Mouse (Mus musculus) neural tube, embryonic 11.5 days (tissue): ENCODE measurements around the gene Wdr90. TPM values are rescaled to one million over a fixed set of nuclear protein-coding genes. Genes with fewer than 3 reads are reported as not detected.
"Not testable (repeated sequence)": the region's sequence is repeated elsewhere in the genome, so short reads cannot be mapped to it uniquely, and the experiment has no call there.

Experiments used
- ATAC-seq: fragments of 200-750 bp; cut with Nextera tagmentation; 2 replicates; pipeline ENCODE4 v1.8.0; 2017; ENCODE audit warnings: moderate number of reproducible peaks, mild to moderate bottlenecking, moderate TSS enrichment, moderate library complexity; ENCODE audit not compliant: insufficient read depth, low FRiP score, low TSS enrichment
- DNase-seq: peaks from one replicate; pipeline ENCODE4 v3.0.0-alpha.2; 2015; ENCODE audit warnings: low spot score
- H3K27ac ChIP-seq: fragments of 300-500 bp; sonication (generic); 2 replicates; pipeline ENCODE4 v1.5.1; 2014; ENCODE audit warnings: low read depth, mild to moderate bottlenecking, low read length
- H3K27me3 ChIP-seq: fragments of 300-500 bp; sonication (generic); 2 replicates; pipeline ENCODE4 v1.6.1; 2014; ENCODE audit warnings: mild to moderate bottlenecking, low read length, mixed read lengths; ENCODE audit not compliant: control insufficient read depth, insufficient read depth
- H3K36me3 ChIP-seq: fragments of 300-500 bp; sonication (generic); 2 replicates; pipeline ENCODE4 v1.6.1; 2014; ENCODE audit warnings: mild to moderate bottlenecking, low read length, moderate library complexity, mixed read lengths; ENCODE audit not compliant: control insufficient read depth, insufficient read depth
- H3K4me1 ChIP-seq: fragments of 300-500 bp; sonication (generic); 2 replicates; pipeline ENCODE4 v1.6.1; 2014; ENCODE audit warnings: low read length, mixed read lengths; ENCODE audit not compliant: control insufficient read depth, insufficient read depth
- H3K4me2 ChIP-seq: fragments of 300-500 bp; sonication (generic); 2 replicates; pipeline ENCODE4 v1.6.1; 2014; ENCODE audit warnings: low read depth, mild to moderate bottlenecking, moderate library complexity
- H3K4me3 ChIP-seq: fragments of 300-500 bp; sonication (generic); 2 replicates; pipeline ENCODE4 v1.5.1; 2014; ENCODE audit warnings: low read depth, low read length
- H3K9ac ChIP-seq: fragments of 300-500 bp; sonication (generic); 2 replicates; pipeline ENCODE4 v1.6.1; 2014; ENCODE audit warnings: mild to moderate bottlenecking, low read length
- H3K9me3 ChIP-seq: fragments of 300-500 bp; sonication (generic); 2 replicates; pipeline ENCODE4 v1.6.1; 2016; ENCODE audit warnings: low read length; ENCODE audit not compliant: control insufficient read depth
- WGBS: fragments of 180-500 bp; shearing (Covaris S2); extraction: QIAGEN DNeasy Blood & Tissue Kit; methylation state at CpG from one replicate; pipeline ENCODE4 v1.1.7; 2014; 5-methylcytosine and 5-hydroxymethylcytosine counted together
- polyA plus RNA-seq: library from polyadenylated mRNA; unstranded; fragments of >200 nt; fragmentation: Nextera tagmentation; extraction: Ambion mirVana; gene quantifications from 2 replicates; pipeline ENCODE4 v1.2.1, GENCODE M21; 2014

Gene Wdr90
- polyA plus RNA-seq, 1 experiment from 2014 or later: 20.3 TPM

GRCm38 (mm10) chr17:25817662-25818061 is 43.6 kb downstream of the Wdr90 start:
- Histone ChIP-seq H3K27me3 (peaks cover 30% of the 10 kb centered on the region), H3K27ac (no peak overlapping the region), H3K4me1 (no peaks in the 10 kb centered on the region), H3K36me3 (no peaks in the 10 kb centered on the region), H3K9me3 (no peaks in the 10 kb centered on the region), H3K4me3 (no peak overlapping the region), H3K9ac (no peak overlapping the region), H3K4me2 (no peak overlapping the region)
- WGBS: 85% methylated on average over 11 of the region's 11 CpGs
- no peak for ATAC-seq
- no peak for DNase-seq

GRCm38 (mm10) chr17:25813471-25813870 is 47.8 kb downstream of the Wdr90 start:
- Histone ChIP-seq H3K27ac (no peak overlapping the region), H3K4me3 (no peak overlapping the region), H3K9ac (no peak overlapping the region), H3K9me3 (no peaks in the 10 kb centered on the region), H3K27me3 (peaks cover 10% of the 10 kb centered on the region), H3K36me3 (no peaks in the 10 kb centered on the region), H3K4me2 (0 out of 2 replicates have a peak overlapping the region, but pooled peaks have one; percentile 14), H3K4me1 (peaks cover 6% of the 10 kb centered on the region)
- DNase-seq (peak; percentile 85), ATAC-seq (no peak)
- WGBS: 3% methylated on average over 20 of the region's 20 CpGs

DNA sequence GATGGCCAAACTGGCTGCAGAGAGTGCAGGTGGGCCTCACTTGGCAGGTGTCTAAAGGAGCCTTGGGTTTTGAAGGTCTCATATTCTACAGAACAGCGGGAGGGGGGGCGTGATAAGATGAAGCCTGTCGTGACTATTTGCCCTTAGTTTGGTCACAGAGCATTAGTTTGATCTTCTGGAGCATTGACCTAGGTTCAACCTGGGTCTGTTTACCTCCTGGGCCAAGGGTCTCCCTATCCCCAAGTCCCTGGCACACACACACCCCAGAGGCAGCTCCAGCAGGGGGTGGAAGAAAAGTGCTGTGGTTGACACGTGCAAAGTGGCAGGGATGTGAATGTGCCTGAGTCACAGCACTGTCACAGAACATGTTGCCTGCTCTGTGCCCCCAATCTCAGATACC is 50.4 kb downstream of the Wdr90 start:
- Histone ChIP-seq H3K4me2 (no peak overlapping the region), H3K27ac (no peak overlapping the region), H3K27me3 (no peaks in the 10 kb centered on the region), H3K9me3 (no peaks in the 10 kb centered on the region), H3K9ac (no peak overlapping the region), H3K36me3 (no peaks in the 10 kb centered on the region), H3K4me3 (no peak overlapping the region), H3K4me1 (peaks cover 11% of the 10 kb centered on the region)
- DNase-seq: no peak
- ATAC-seq: no peak
- WGBS: 75% methylated on average over 4 of the region's 4 CpGs

GRCm38 (mm10) chr17:25809606-25810340 is 51.5 kb downstream of the Wdr90 start:
- DNase-seq (peak; percentile 48), ATAC-seq (peak; percentile 68)
- 2% methylated on average over 24 of the region's 25 CpGs for WGBS
- Histone ChIP-seq H3K4me3 (peak overlapping the region; percentile 52), H3K27me3 (no peaks in the 10 kb centered on the region), H3K36me3 (no peaks in the 10 kb centered on the region), H3K4me1 (peaks cover 11% of the 10 kb centered on the region), H3K27ac (peak overlapping the region; percentile 87), H3K4me2 (peak overlapping the region; percentile 81), H3K9ac (peak overlapping the region; percentile 88), H3K9me3 (no peaks in the 10 kb centered on the region)

DNA sequence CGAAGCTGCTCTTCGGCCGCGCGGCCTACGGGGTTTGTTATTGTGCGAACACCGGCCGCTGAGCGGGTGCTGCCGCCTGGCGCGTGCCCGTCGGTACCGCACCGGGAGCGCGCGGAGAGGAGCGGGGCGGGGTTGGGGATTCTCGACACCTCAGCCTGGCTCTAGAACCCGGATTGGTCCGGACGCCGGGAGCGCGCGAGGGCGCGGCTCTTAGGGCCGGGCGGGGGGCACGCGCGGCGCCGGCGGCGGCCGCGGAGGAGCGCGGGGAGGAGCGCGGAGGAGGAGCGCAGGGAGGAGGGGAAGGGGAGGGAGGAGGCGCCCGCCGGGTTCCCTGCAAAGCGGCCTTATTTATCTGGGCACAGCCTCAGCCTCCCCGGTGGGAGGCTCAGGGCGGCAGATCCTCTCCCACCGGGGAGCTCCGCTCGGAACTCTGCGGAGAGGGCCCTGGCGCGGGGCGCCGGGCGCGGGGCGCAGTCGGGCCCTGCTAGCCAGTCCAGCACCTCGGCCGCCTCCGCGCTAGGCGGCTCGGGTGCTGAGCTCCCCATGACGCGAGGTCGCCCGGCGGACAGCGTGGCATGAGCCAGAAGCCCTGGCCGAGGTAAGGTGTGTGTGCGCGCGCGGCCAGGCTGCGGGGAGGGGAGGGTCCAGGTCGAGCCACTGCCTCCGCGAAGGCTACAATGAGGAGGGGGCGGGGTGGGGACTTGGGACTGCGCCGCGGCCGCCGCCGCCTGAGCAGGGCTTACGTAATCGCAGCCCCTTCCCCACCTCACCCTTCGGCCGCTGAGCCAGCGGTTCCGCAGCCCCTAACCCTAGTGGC is 52.3 kb downstream of the Wdr90 start, which contains the start of gene Fbxl16:
TSS of gene Fbxl16 (plus strand) at position 297 of the 817 bp plus-strand sequence.
- Histone ChIP-seq H3K4me3 (peak within 1 kb of the TSS; percentile 52), H3K9ac (peak within 1 kb of the TSS; percentile 88), H3K4me2 (peak within 1 kb of the TSS; percentile 81), H3K36me3 (no peaks in the 10 kb centered on the region), H3K9me3 (no peaks in the 10 kb centered on the region), H3K4me1 (peaks cover 11% of the 10 kb centered on the region), H3K27ac (peak within 1 kb of the TSS; percentile 87), H3K27me3 (no peaks in the 10 kb centered on the region)
- WGBS: under 1% methylated on average over 91 of the region's 100 CpGs
- peak; percentile 79 for ATAC-seq
- peak; percentile 91 for DNase-seq

DNA sequence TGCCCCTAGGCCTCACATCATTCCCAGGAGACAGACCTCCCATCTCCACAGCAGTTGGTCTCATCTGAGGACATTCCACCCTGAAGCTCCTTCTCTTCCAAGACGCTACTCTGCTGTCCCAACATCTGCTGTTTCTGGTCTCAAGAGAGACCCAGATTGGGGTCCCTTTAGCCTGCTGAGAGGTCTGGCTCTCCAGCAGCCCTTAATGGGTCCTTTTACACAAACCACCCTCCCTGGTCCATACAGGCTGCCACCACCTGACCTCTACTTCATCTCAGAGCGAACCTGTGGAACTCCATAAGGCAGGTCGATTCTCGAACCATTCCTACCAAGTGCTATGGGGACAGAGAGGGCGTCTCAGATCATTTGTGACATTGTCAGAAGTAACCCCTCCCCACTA is 53.3 kb downstream of the Wdr90 start:
- H3K4me3 ChIP-seq: no peak overlapping the region; the same call in 1 of the 2 replicates
- peaks cover 17% of the 10 kb centered on the region for H3K4me1 ChIP-seq
- peak overlapping the region; percentile 81 for H3K4me2 ChIP-seq
- DNase-seq (no peak), ATAC-seq (no peak)
- peak overlapping the region; percentile 88 for H3K9ac ChIP-seq
- no peaks in the 10 kb centered on the region for H3K9me3 ChIP-seq
- peak overlapping the region; percentile 87 for H3K27ac ChIP-seq
- no peaks in the 10 kb centered on the region for H3K36me3 ChIP-seq
- H3K27me3 ChIP-seq: no peaks in the 10 kb centered on the region
- 46% methylated on average over 5 of the region's 5 CpGs for WGBS

GRCm38 (mm10) chr17:25807452-25807851 is 53.8 kb downstream of the Wdr90 start:
- not testable (repeated sequence) for H3K27ac ChIP-seq, H3K4me2 ChIP-seq, H3K27me3 ChIP-seq, H3K36me3 ChIP-seq, H3K9me3 ChIP-seq, H3K4me3 ChIP-seq, H3K9ac ChIP-seq, ATAC-seq, DNase-seq
- WGBS: 31% methylated on average over 2 of the region's 2 CpGs
- peaks cover 21% of the 10 kb centered on the region for H3K4me1 ChIP-seq

GRCm38 (mm10) chr17:25806507-25806906 is 54.8 kb downstream of the Wdr90 start:
- WGBS: 73% methylated on average over 4 of the region's 4 CpGs

More at GRCm38 (mm10) chr17:25806507-25806906, 54.8 kb downstream of the Wdr90 start:
- H3K4me2 ChIP-seq: no peak overlapping the region
- DNase-seq (no peak), ATAC-seq (no peak)
- H3K9me3 ChIP-seq: no peaks in the 10 kb centered on the region
- no peaks in the 10 kb centered on the region for H3K27me3 ChIP-seq
- H3K9ac ChIP-seq: no peak overlapping the region
- H3K36me3 ChIP-seq: no peaks in the 10 kb centered on the region
- H3K4me1 ChIP-seq: peaks cover 22% of the 10 kb centered on the region
- no peak overlapping the region for H3K27ac ChIP-seq
- no peak overlapping the region for H3K4me3 ChIP-seq
